Mouse (Mus musculus) skeletal muscle tissue, postnatal 0 days (tissue): ENCODE results near the gene Chrnb2. TPM values are rescaled to one million over a fixed set of nuclear protein-coding genes. Genes with fewer than 3 reads are reported as not detected.

ENCODE experiments used
- polyA plus RNA-seq: library from polyadenylated mRNA; unstranded; fragments of >200 nt; fragmentation: Nextera tagmentation; extraction: Ambion mirVana; gene quantifications from 2 replicates; pipeline ENCODE4 v1.2.1, GENCODE M21; 2015

Gene Chrnb2
- polyA plus RNA-seq = 0.16 and 0.17 TPM in 2 replicates

DNA sequence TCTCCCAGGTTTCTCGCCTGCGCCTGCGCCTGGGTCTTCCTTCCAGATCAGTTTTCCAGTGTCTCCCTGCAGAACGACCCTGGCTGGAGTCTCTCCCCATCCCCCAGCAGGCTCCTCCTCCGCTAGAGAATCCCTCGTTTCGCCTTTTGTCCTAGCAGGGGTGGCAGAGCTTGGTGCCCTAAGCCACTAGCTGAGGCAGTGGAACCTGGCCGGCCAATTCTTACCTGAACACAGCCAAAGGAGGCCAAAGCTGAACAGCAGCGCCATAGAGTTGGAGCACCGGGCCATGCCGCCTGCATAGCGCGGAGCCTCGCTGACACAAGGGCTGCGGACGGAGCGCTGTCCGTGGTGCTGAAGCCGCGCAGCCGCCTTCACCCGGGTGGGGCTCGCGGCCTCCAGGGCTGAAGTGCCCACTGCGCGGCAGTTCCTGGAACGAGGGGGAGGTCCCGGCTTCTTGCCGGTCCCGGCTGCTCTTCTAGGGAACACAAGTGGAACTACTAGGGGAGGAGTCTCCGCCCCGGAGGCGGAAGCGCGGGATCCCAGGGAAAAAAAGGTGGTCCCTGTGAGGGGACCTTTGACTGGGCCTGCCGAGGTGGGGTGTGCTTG is at the start of gene Chrnb2:
TSS of gene Chrnb2 (minus strand) at position 514 of the 606 bp plus-strand sequence.

DNA sequence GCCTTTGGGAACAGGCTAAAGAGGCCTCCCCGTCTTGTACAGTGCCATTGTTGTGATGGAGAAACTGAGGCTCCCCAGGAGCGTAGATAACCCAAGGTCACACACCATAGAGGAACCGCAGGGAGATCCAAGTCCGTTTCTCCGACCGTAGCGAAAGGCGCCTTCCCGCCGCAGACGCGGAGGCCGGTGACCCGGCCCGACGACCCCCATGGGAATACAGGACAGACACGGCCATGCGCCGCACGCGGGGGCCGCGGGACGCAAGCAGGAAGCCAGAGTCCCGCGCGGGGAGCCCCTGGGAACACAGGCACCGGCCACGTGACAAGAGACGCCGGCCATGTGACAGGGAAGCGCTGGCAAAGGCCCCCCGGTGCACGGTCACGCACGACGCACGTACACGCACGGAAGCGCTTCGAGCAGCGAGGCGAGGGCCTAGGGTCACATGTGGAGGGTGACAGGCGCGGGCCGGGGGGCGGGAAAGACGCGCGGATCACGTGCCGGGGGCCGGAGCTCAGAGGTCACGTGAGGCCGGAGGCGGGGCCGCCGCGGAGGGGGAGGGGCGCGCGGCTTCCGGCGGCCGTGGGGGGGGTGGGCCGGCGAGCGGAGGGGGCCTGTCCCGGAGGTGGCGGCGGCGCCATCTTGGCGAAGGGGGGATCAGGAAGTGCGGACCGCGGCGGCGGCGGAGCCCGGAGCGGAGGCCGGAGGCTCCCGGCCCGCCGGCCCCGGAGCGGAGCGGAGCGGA is 8.7 kb upstream of the Chrnb2 start, which contains the start of gene Ube2q1:
TSS of gene Ube2q1 (plus strand) at position 649 of the 742 bp plus-strand sequence.

DNA sequence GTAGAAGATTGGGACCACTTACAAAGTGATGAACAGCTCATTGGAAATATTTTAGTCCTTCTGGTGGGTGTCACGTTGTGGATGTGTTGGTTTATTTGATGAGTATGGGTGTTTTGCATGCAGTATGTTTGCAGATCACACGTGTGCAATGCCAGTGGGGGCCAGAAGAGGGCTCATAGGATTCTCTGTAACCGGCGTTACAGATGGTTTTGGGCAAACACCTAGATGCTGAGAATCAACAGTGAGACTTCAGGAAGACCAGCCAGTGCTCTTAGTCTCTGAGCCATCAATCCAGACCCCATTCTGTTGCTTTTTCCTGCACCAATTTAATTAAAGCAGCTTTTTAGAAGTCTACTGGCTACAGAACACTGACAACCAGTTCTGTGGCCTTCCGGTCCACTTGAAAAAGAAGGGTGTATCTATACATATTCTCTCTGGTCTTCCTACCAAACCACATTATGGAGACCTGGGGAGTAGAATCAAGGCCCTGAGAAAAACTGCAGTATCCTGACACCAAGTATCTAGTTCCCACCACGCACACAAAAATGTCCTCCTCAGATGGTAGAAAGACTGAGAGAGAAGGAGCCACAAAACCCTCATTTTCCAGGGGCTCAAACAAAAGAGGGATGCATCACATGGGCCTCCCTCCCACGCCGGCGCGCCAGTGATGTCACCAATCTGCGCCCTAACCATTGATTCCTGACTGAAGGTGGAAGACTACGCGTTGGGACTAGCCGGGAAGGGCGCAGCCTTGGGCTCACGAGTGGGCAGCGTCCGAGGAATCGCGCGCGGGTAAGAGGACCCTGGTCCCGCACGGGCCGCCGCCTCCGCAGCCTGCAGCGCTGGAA is 49.8 kb downstream of the Chrnb2 start, which contains the start of gene Adar:
TSS of gene Adar (plus strand) at position 664 of the 848 bp plus-strand sequence.

Other genes starting within 250 kb of the Chrnb2 start
- 4.5 TPM in 2 replicates for gene Kcnn3, start 244.5 kb downstream of the Chrnb2 start, polyA plus RNA-seq
- gene Adar, start 49.6 kb downstream of the Chrnb2 start, polyA plus RNA-seq = 2.7 and 3.3 TPM in 2 replicates
- gene Ube2q1, start 9.0 kb upstream of the Chrnb2 start, polyA plus RNA-seq = 3.6 and 4.6 TPM in 2 replicates
- gene She, start 66.7 kb upstream of the Chrnb2 start, polyA plus RNA-seq = 2.6 and 3.3 TPM in 2 replicates
- gene Il6ra, start 148.6 kb upstream of the Chrnb2 start, polyA plus RNA-seq = 2.2 and 4.3 TPM in 2 replicates
- gene Atp8b2, start 198.9 kb upstream of the Chrnb2 start, polyA plus RNA-seq = 5.5 and 6.2 TPM in 2 replicates
- gene Hax1, start 234.1 kb upstream of the Chrnb2 start, polyA plus RNA-seq = 83.3 and 94.4 TPM in 2 replicates